Mouse (Mus musculus): ENCODE measurements at regions not wholly inside any gene's neighbourhood (a gene's known extent, or its start where the extent isn't known, plus 50 kb on each side); places are given as distances from the start of the nearest gene placed in this dataset.

GRCm38 (mm10) chr11:65638211-65638610 lies 149.9 kb downstream of the Map2k4 start:
- no peak for DNase-seq (ENCODE audit: low spot score)

- DNase-seq (ENCODE audit: low spot score), result no peak
Measured at GRCm38 (mm10) chr11:65637206-65637605, 150.9 kb downstream of the Map2k4 start.

GRCm38 (mm10) chr11:65635307-65635706 lies 152.8 kb downstream of the Map2k4 start:
- no peak for DNase-seq (ENCODE audit: low spot score)

- DNase-seq (ENCODE audit: low spot score), result no peak
Measured at GRCm38 (mm10) chr11:65631164-65631563, 156.9 kb downstream of the Map2k4 start.

GRCm38 (mm10) chr11:65630436-65630835 lies 157.7 kb downstream of the Map2k4 start:
- no peak for DNase-seq (ENCODE audit: low spot score)

GRCm38 (mm10) chr11:65629320-65629719 lies 158.8 kb downstream of the Map2k4 start:
- no peak for DNase-seq (ENCODE audit: low spot score)

- no peak for DNase-seq (ENCODE audit: low spot score)
Measured at GRCm38 (mm10) chr11:65618976-65619375, 169.1 kb downstream of the Map2k4 start.

- DNase-seq (ENCODE audit: low spot score), result no peak
Measured at GRCm38 (mm10) chr11:65610536-65610935, 177.6 kb downstream of the Map2k4 start.

GRCm38 (mm10) chr11:65609056-65609455 lies 179.0 kb downstream of the Map2k4 start:
- no peak for DNase-seq (ENCODE audit: low spot score)

GRCm38 (mm10) chr11:65597298-65598076 lies 190.6 kb downstream of the Map2k4 start:
- DNase-seq (ENCODE audit: low spot score), result no peak

GRCm38 (mm10) chr11:65588491-65588890 lies 199.6 kb downstream of the Map2k4 start:
- no peak for DNase-seq (ENCODE audit: low spot score)

GRCm38 (mm10) chr11:65567831-65568230 lies 220.3 kb downstream of the Map2k4 start:
- DNase-seq (ENCODE audit: low spot score), result no peak

- DNase-seq (ENCODE audit: low spot score), result no peak
Measured at GRCm38 (mm10) chr11:65558236-65558635, 229.9 kb downstream of the Map2k4 start.

- DNase-seq (ENCODE audit: low spot score), result no peak
Measured at GRCm38 (mm10) chr11:65551073-65551472, 237.0 kb downstream of the Map2k4 start.

GRCm38 (mm10) chr11:65544281-65544680 lies 243.8 kb downstream of the Map2k4 start:
- no peak for DNase-seq (ENCODE audit: low spot score)

GRCm38 (mm10) chr11:65543581-65543980 lies 244.5 kb downstream of the Map2k4 start:
- DNase-seq (ENCODE audit: low spot score), result no peak

GRCm38 (mm10) chr11:65537046-65537630 lies 251.0 kb downstream of the Map2k4 start:
- DNase-seq (ENCODE audit: low spot score), result no peak

- DNase-seq (ENCODE audit: low spot score), result no peak
Measured at GRCm38 (mm10) chr11:65535726-65536442, 252.2 kb downstream of the Map2k4 start.

GRCm38 (mm10) chr11:65530744-65531143 lies 257.4 kb downstream of the Map2k4 start:
- DNase-seq (ENCODE audit: low spot score), result no peak

- no peak for DNase-seq (ENCODE audit: low spot score)
Measured at GRCm38 (mm10) chr11:65505106-65505865, 235.5 kb upstream of the Myocd start.

- DNase-seq (ENCODE audit: low spot score), result no peak
Measured at GRCm38 (mm10) chr11:65497979-65498378, 228.2 kb upstream of the Myocd start.

- no peak for DNase-seq (ENCODE audit: low spot score)
Measured at GRCm38 (mm10) chr11:65497415-65497814, 227.6 kb upstream of the Myocd start.

Data from ovary, postnatal 10 days (tissue).